Mouse (Mus musculus): ENCODE measurements around the gene Atp2b2.

DNA sequence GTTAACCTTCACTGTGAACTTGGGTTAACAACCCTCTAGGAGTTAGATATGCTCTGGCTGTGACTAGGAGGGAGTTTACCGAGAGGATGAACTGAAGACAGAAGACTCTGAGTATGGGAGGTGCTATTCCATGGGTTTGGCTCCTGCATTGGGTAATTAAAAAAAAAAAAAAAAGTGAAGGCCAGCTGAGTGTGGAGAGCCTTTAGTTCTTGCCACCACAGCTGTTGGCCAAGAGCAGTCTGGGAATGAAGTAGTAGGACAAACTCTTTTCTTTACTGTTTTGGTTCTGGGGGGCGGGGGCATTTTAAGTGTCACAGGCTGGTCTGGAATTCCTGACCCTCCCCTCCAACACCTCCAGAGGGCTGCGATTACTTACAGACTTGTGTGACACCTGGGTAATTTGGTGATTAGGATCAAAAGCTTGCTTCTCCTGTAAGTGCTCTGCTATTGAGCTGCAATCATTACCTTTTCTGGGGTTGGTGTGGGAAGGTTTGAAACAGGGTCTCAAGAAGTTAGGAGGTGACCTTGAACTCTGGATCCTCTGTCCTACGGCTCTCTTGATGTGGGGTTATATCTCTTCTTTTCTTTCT, 346.6 kb downstream of the Atp2b2 start:
- TF ChIP-seq POLR2A (IDR thresholded peaks at IDR 0.05; ENCODE audit: low read depth, low read length) (no peak; the same call in 1 of the 2 replicates), CTCF (IDR thresholded peaks at IDR 0.05; ENCODE audit: borderline replicate concordance, insufficient read depth, low read length) (no peak)

All from embryonic fibroblast, embryonic 13.5 days (primary cell).